Mouse (Mus musculus): Measurements from ENCODE around the gene Nup43. TPM values are rescaled to one million over a fixed set of nuclear protein-coding genes. Genes with fewer than 3 reads are reported as not detected.

The Nup43 gene
- total RNA-seq (2023): 10 to 100 TPM in 1 of 2 experiments, 1 to 10 TPM in 1; 8.0 to 11.2 TPM

GRCm38 (mm10) chr10:7667342-7667802, at the start of gene Nup43:
Nup43 (plus strand) TSS chr10:7667503.

DNA sequence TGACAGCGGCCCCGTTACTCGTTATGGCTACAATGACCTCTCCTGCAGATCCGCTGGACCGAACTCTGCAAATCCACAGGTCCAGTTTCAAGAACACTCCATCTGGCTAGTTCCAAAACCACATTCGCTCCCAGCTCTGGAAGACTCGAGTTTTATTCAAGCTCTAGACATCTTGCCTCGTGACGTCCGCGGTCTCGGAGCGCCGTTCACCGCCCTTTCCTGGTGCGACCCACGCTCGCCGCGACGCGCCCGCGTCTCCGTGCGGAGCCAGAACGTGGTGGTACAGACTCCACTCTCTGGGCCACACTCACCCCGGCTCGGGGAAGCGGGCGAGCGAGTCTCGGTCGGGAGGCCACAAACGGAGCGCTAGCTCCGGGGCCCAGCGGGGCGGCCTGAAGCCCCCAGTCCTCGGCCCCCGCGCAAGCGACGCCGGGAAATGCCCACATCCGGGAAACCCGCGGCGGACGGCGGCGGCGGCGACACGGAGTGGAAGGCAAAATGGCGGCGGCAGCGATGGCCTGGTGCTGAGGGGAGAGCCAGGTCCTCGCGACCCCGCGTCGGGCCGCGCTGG, 13.5 kb downstream of the Nup43 start, which contains the start of the genes Pcmt1 and Lats1:
Gene Pcmt1, minus strand, starts transcription at position 406 of the 571 bp plus-strand sequence.
Gene Lats1, plus strand, starts transcription at position 484 of the 571 bp plus-strand sequence.

GRCm38 (mm10) chr10:7725751-7726500, 58.6 kb downstream of the Nup43 start, which contains the start of gene Katna1:
Katna1 (plus strand) TSS chr10:7726000.

Other genes with a start within 250 kb of the Nup43 start
- gene Ulbp1, start 193.9 kb upstream of the Nup43 start, total RNA-seq (2023): 10 to 100 TPM; 28.6 to 32.9 TPM
- gene Lrp11, start 77.7 kb upstream of the Nup43 start, total RNA-seq (2023): under 1 TPM; 0.13 to 0.24 TPM
- gene Pcmt1, start 13.6 kb downstream of the Nup43 start, total RNA-seq (2023): 10 to 100 TPM; 56.1 to 62.0 TPM
- 10 to 100 TPM; 22.9 to 23.4 TPM for gene Lats1, start 13.7 kb downstream of the Nup43 start, total RNA-seq (2023)
- gene Katna1, start 58.5 kb downstream of the Nup43 start, total RNA-seq (2023): 10 to 100 TPM; 33.2 to 37.0 TPM
- 10 to 100 TPM; 20.0 to 23.7 TPM for gene Ginm1, start 125.3 kb downstream of the Nup43 start, total RNA-seq (2023)
- 10 to 100 TPM; 30.4 to 34.4 TPM for gene Ppil4, start 125.4 kb downstream of the Nup43 start, total RNA-seq (2023)
- gene Zc3h12d, start 165.0 kb downstream of the Nup43 start, total RNA-seq (2023): 1 to 10 TPM; 3.8 to 4.1 TPM